Mouse (Mus musculus): ENCODE data around the gene Esp4.

DNA sequence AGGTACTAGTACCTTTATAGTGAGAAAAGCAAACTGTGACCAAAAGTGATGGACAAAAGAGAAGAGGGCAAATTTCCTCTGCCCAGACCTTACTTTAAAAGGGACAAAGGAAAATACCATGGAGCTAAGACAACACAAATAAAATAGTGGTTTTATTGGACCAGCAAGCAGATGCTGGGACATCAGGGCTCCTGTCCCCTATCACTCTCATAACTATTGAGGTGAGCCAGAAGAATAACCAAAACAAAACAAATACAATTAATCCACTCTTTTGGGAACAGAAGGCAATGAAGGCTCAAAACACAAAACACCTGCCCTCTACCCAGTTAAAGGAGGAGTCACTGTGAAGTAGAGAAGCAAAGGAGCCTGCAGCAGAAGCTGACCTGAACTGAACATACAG, at the start of gene Esp4:
- no peak for TF ChIP-seq CTCF (IDR thresholded peaks at IDR 0.05; ENCODE audit: extremely low read depth, insufficient read depth, insufficient read length, insufficient replicate concordance)
- no peak for TF ChIP-seq POLR2A (IDR thresholded peaks at IDR 0.05; ENCODE audit: low read depth, low read length)

Measured in spleen, adult 2 months (tissue).